Comparison of ENCODE assay signal across 14 mouse cellular contexts in genomic region chr5:50779138-50779537, GRCm38 (mm10).
DNase-seq lines count a peak whose midpoint lies in the region; ATAC-seq and TF ChIP-seq lines count a peak whose summit lies in the region.
"Had no signal": no experiment of that assay in that cellular context is flagged by ENCODE, and none has a peak within 500 bp of the region (broad histone marks: within the 10 kb centered on the region; RNA-seq: fewer than 3 reads in every experiment).

No protein-coding gene starts in this region.

- CTCF ChIA-PET in Patski (lab: Charles Lee) = no interaction called here

- TF ChIP-seq CTCF in gastrocnemius, adult 2 months (IDR thresholded peaks at IDR 0.05) = peak; percentile 9; the same call in 1 of the 2 replicates
- peak; percentile 22 for TF ChIP-seq CTCF in left cerebral cortex, adult 2 months (IDR thresholded peaks at IDR 0.05)
- TF ChIP-seq CTCF in Patski (IDR thresholded peaks at IDR 0.05) = peak; percentile 67

- in situ Hi-C loops in Patski (cut with MboI; ENCODE audit: low pct_unique_long_range_greater_than_20kb) = no loop called here

- no peaks in the 10 kb centered on the region for H3K9me3 ChIP-seq in forebrain, embryonic 16.5 days (ENCODE audit: control insufficient read depth, low read length)
- H3K9me3 ChIP-seq: G1E; limb, embryonic 13.5 days; megakaryocyte, embryonic 14.5 days had no signal

- ATAC-seq in Patski = no peak
- ATAC-seq in forebrain, embryonic 16.5 days = no peak

- WGBS in forebrain, embryonic 16.5 days = 62% methylated on average over 3 of the region's 3 CpGs

- intact Hi-C loops in gastrocnemius, adult 2 months (cut with DNase I) = no loop called here
- intact Hi-C loops in gastrocnemius, postnatal 36 days (cut with DNase I) = no loop called here
- intact Hi-C loops in left cerebral cortex, adult 2 months (cut with DNase I) = no loop called here
- intact Hi-C loops in left cerebral cortex, postnatal 10 days (cut with DNase I) = no loop called here

- H3K27me3 ChIP-seq in Patski = peaks cover 9% of the 10 kb centered on the region
- no peaks in the 10 kb centered on the region for H3K27me3 ChIP-seq in forebrain, embryonic 16.5 days (replicated peaks; ENCODE audit: control insufficient read depth, insufficient read depth, low read length)
- H3K27me3 ChIP-seq: limb, embryonic 13.5 days; megakaryocyte, embryonic 14.5 days had no signal

- H3K4me1 ChIP-seq in forebrain, embryonic 16.5 days (replicated peaks; ENCODE audit: control insufficient read depth, insufficient read depth, low read length) = no peaks in the 10 kb centered on the region
- H3K4me1 ChIP-seq: limb, embryonic 13.5 days; megakaryocyte, embryonic 14.5 days had no signal

- no peaks in the 10 kb centered on the region for H3K36me3 ChIP-seq in forebrain, embryonic 16.5 days (ENCODE audit: control insufficient read depth, insufficient read depth)
- H3K36me3 ChIP-seq: G1E; limb, embryonic 13.5 days had no signal

- H3K27ac ChIP-seq in gastrocnemius, adult 2 months = no peak overlapping the region
- no peak overlapping the region for H3K27ac ChIP-seq in left cerebral cortex, adult 2 months
- no peak overlapping the region for H3K27ac ChIP-seq in forebrain, embryonic 16.5 days (ENCODE audit: low read length)
- H3K27ac ChIP-seq: limb, embryonic 13.5 days had no signal

- POLR2A ChIA-PET in Patski (lab: Charles Lee) = no interaction called here

- H3K4me2 ChIP-seq in forebrain, embryonic 16.5 days (ENCODE audit: low read length) = no peak overlapping the region
- H3K4me2 ChIP-seq: limb, embryonic 13.5 days had no signal

- no peak overlapping the region for H3K9ac ChIP-seq in forebrain, embryonic 16.5 days (replicated peaks; ENCODE audit: low read depth, low read length)
- H3K9ac ChIP-seq: limb, embryonic 13.5 days had no signal

- no peak overlapping the region for H3K4me3 ChIP-seq in gastrocnemius, adult 2 months
- no peak overlapping the region for H3K4me3 ChIP-seq in left cerebral cortex, adult 2 months
- no peak overlapping the region for H3K4me3 ChIP-seq in forebrain, embryonic 16.5 days (replicated peaks; ENCODE audit: low read length)
- H3K4me3 ChIP-seq: limb, embryonic 13.5 days; megakaryocyte, embryonic 14.5 days had no signal

- no peak for DNase-seq in gastrocnemius, adult 2 months
- DNase-seq in gastrocnemius, postnatal 36 days = no peak
- DNase-seq in left cerebral cortex, adult 2 months (ENCODE audit: extremely low spot score in 1 of 2, low spot score in 2 of 2) = no peak
- no peak for DNase-seq in left cerebral cortex, postnatal 10 days (ENCODE audit: extremely low spot score in 1 of 2, low spot score in 2 of 2)
- DNase-seq in A20 (ENCODE audit: low read depth, low spot score) (peak; percentile 2), Patski (ENCODE audit: low read depth, low spot score) (no peak)
- no peak for DNase-seq in layer of hippocampus, adult 9-11 months
- DNase-seq: cerebellum, postnatal 36 days; heart, postnatal 36 days; right cerebral cortex, postnatal 25 days had no signal

Comparison
In these comparisons a context has a peak if more than half of its experiments do, and no peak if none do; other contexts are left out.
1. CTCF ChIP-seq: peak in every context shown above with its lines; median percentile 67 in Patski; 22 in left cerebral cortex, adult 2 months; 9 in gastrocnemius, adult 2 months.